Mouse (Mus musculus) kidney, embryonic 14.5 days (tissue): ENCODE results near the gene Gm10985. TPM values are rescaled to one million over a fixed set of nuclear protein-coding genes. Genes with fewer than 3 reads are reported as not detected.

ENCODE experiments used
- ATAC-seq: fragments of 200-750 bp; cut with Nextera tagmentation; 2 replicates; pipeline ENCODE4 v1.8.0; 2017; ENCODE audit warnings: moderate number of reproducible peaks, mild to moderate bottlenecking, moderate TSS enrichment, moderate library complexity; ENCODE audit not compliant: low FRiP score, low TSS enrichment
- H3K27ac ChIP-seq: fragments of 300-500 bp; sonication (generic); 2 replicates; pipeline ENCODE4 v1.5.1; 2014; ENCODE audit warnings: low read depth, mild to moderate bottlenecking, low read length, moderate library complexity, mixed read lengths
- H3K27me3 ChIP-seq: fragments of 300-500 bp; sonication (generic); 2 replicates; pipeline ENCODE4 v1.6.1; 2014; ENCODE audit warnings: mild to moderate bottlenecking, low read length; ENCODE audit not compliant: control insufficient read depth, insufficient read depth
- H3K36me3 ChIP-seq: fragments of 300-500 bp; sonication (generic); 2 replicates; pipeline ENCODE4 v1.6.1; 2014; ENCODE audit warnings: low read length, mixed read lengths; ENCODE audit not compliant: control insufficient read depth, insufficient read depth
- H3K4me1 ChIP-seq: fragments of 300-500 bp; sonication (generic); 2 replicates; pipeline ENCODE4 v1.6.1; 2014; ENCODE audit warnings: low read length, mixed read lengths; ENCODE audit not compliant: control insufficient read depth, insufficient read depth
- H3K4me2 ChIP-seq: fragments of 300-500 bp; sonication (generic); replicated peaks from 2 replicates; pipeline ENCODE4 v1.6.1; 2014; ENCODE audit warnings: low read depth, mild to moderate bottlenecking, low read length
- H3K4me3 ChIP-seq: fragments of 300-500 bp; sonication (generic); 2 replicates; pipeline ENCODE4 v1.5.1; 2014; ENCODE audit warnings: mild to moderate bottlenecking, low read length
- H3K9ac ChIP-seq: fragments of 300-500 bp; sonication (generic); 2 replicates; pipeline ENCODE4 v1.6.1; 2014; ENCODE audit warnings: low read depth, mild to moderate bottlenecking, low read length, moderate library complexity
- H3K9me3 ChIP-seq: fragments of 300-500 bp; sonication (generic); 2 replicates; pipeline ENCODE4 v1.6.1; 2016; ENCODE audit warnings: low read length; ENCODE audit not compliant: control insufficient read depth
- WGBS: fragments of 180-500 bp; shearing (Covaris S2); extraction: QIAGEN DNeasy Blood & Tissue Kit; methylation state at CpG from one replicate; pipeline ENCODE4 v1.1.7; 2014; 5-methylcytosine and 5-hydroxymethylcytosine counted together
- polyA plus RNA-seq: library from polyadenylated mRNA; unstranded; fragments of >200 nt; fragmentation: Nextera tagmentation; extraction: Ambion mirVana; gene quantifications from 2 replicates; pipeline ENCODE4 v1.2.1, GENCODE M21; 2014

Gm10985 gene
- polyA plus RNA-seq, 1 experiment from 2014 or later: not detected

GRCm38 (mm10) chr3:53854831-53855230 lies 9.9 kb downstream of the Gm10985 start:
- Histone ChIP-seq H3K4me3 (no peak overlapping the region), H3K9me3 (no peaks in the 10 kb centered on the region), H3K36me3 (peaks cover 28% of the 10 kb centered on the region), H3K27me3 (no peaks in the 10 kb centered on the region), H3K9ac (no peak overlapping the region), H3K4me1 (no peaks in the 10 kb centered on the region), H3K4me2 (no peak overlapping the region), H3K27ac (no peak overlapping the region)
- ATAC-seq: no peak
- WGBS: 93% methylated on average over 3 of the region's 3 CpGs

GRCm38 (mm10) chr3:53863383-53864220 lies 18.7 kb downstream of the Gm10985 start, which contains the start of gene Ufm1:
Gene Ufm1, minus strand, starts transcription at chr3:53863830.
- Histone ChIP-seq H3K27ac (no peak within 1 kb of the TSS), H3K4me3 (peak within 1 kb of the TSS; percentile 97), H3K4me2 (peak within 1 kb of the TSS; percentile 86), H3K9me3 (no peaks in the 10 kb centered on the region), H3K9ac (peak within 1 kb of the TSS; percentile 81), H3K4me1 (peaks cover 4% of the 10 kb centered on the region; the same call in 1 of the 2 replicates), H3K36me3 (peaks cover 25% of the 10 kb centered on the region), H3K27me3 (no peaks in the 10 kb centered on the region)
- WGBS: under 1% methylated on average over 58 of the region's 58 CpGs
- peak; percentile 99 for ATAC-seq

GRCm38 (mm10) chr3:53868212-53868611 lies 23.3 kb downstream of the Gm10985 start:
- Histone ChIP-seq H3K9ac (no peak overlapping the region), H3K9me3 (no peaks in the 10 kb centered on the region), H3K4me2 (no peak overlapping the region), H3K4me3 (no peak overlapping the region), H3K27me3 (no peaks in the 10 kb centered on the region), H3K27ac (no peak overlapping the region), H3K4me1 (no peaks in the 10 kb centered on the region), H3K36me3 (no peaks in the 10 kb centered on the region)
- WGBS: 80% methylated on average over 4 of the region's 4 CpGs
- no peak for ATAC-seq

- Histone ChIP-seq H3K27ac (peak overlapping the region; percentile 47; the same call in 1 of the 2 replicates), H3K9me3 (no peaks in the 10 kb centered on the region), H3K4me3 (no peak overlapping the region), H3K4me1 (no peaks in the 10 kb centered on the region), H3K27me3 (no peaks in the 10 kb centered on the region), H3K9ac (no peak overlapping the region), H3K36me3 (no peaks in the 10 kb centered on the region), H3K4me2 (no peak overlapping the region)
- WGBS: 6% methylated on average over 1 of the region's 1 CpGs
- ATAC-seq: no peak
Observed at GRCm38 (mm10) chr3:53869263-53869662, 24.4 kb downstream of the Gm10985 start.

- Histone ChIP-seq H3K4me2 (no peak overlapping the region), H3K27ac (no peak overlapping the region), H3K4me3 (no peak overlapping the region), H3K4me1 (no peaks in the 10 kb centered on the region), H3K27me3 (no peaks in the 10 kb centered on the region), H3K36me3 (no peaks in the 10 kb centered on the region), H3K9ac (no peak overlapping the region), H3K9me3 (no peaks in the 10 kb centered on the region)
- ATAC-seq: no peak
- WGBS: 78% methylated on average over 6 of the region's 6 CpGs
Observed at GRCm38 (mm10) chr3:53870482-53870881, 25.6 kb downstream of the Gm10985 start.

- Histone ChIP-seq H3K4me2 (no peak overlapping the region), H3K36me3 (no peaks in the 10 kb centered on the region), H3K27ac (no peak overlapping the region), H3K9ac (no peak overlapping the region), H3K9me3 (no peaks in the 10 kb centered on the region), H3K27me3 (no peaks in the 10 kb centered on the region), H3K4me1 (no peaks in the 10 kb centered on the region), H3K4me3 (no peak overlapping the region)
- 86% methylated on average over 1 of the region's 1 CpGs for WGBS
- no peak for ATAC-seq
Observed at GRCm38 (mm10) chr3:53871596-53871995, 26.7 kb downstream of the Gm10985 start.

GRCm38 (mm10) chr3:53890619-53891540 lies 46.0 kb downstream of the Gm10985 start:
- Histone ChIP-seq H3K27ac (no peak overlapping the region), H3K27me3 (no peaks in the 10 kb centered on the region), H3K4me2 (no peak overlapping the region), H3K4me1 (no peaks in the 10 kb centered on the region), H3K9ac (no peak overlapping the region), H3K9me3 (peaks cover 4% of the 10 kb centered on the region; the same call in 1 of the 2 replicates), H3K4me3 (no peak overlapping the region), H3K36me3 (no peaks in the 10 kb centered on the region)
- no peak for ATAC-seq
- 86% methylated on average over 12 of the region's 12 CpGs for WGBS
